Mouse (Mus musculus): ENCODE measurements around the gene Clic1. TPM values are rescaled to one million over a fixed set of nuclear protein-coding genes. Genes with fewer than 3 reads are reported as not detected.

Gene Clic1
- total and polyA plus RNA-seq, 3 experiments: 114 to 198 (median 160) TPM

- Histone ChIP-seq H3K27me3 (replicated peaks) (no peaks in the 10 kb centered on the region), H3K36me3 (replicated peaks in 1 of 2; ENCODE audit: control insufficient read depth in 1 of 2, insufficient read depth in 1 of 2, low read length in 1 of 2) (peaks cover 39 to 75% of the 10 kb centered on the region in 2 experiments), H3K79me2 (replicated peaks; ENCODE audit: control insufficient read depth, extremely low read depth, insufficient read depth, poor library complexity, severe bottlenecking) (no peaks in the 10 kb centered on the region), H3K27ac (ENCODE audit: insufficient read depth, low read depth) (no peak overlapping the region), H3K9me3 (replicated peaks; ENCODE audit: low read length) (no peaks in the 10 kb centered on the region), H3K4me2 (ENCODE audit: insufficient read depth, low read depth, poor library complexity, severe bottlenecking) (no peak overlapping the region), H3K4me3 (replicated peaks in 1 of 3; ENCODE audit: low read depth in 2 of 3, low read length in 2 of 3, poor library complexity in 1 of 3) (no peak overlapping the region), H3K4me1 (ENCODE audit: control insufficient read depth in 1 of 2, insufficient read depth in 2 of 2) (peaks cover 0 to 11% of the 10 kb centered on the region in 2 experiments; a peak in 2 of 4 replicates), H3K9ac (ENCODE audit: insufficient read depth, low read depth) (no peak overlapping the region)
- dilution Hi-C loops (cut with MboI; ENCODE audit: extremely low pct_ligation_motif_present, extremely low pct_unique_long_range_greater_than_20kb, low sequenced_read_pairs) (no loop called here), in situ Hi-C loops (cut with MboI; ENCODE audit: low pct_ligation_motif_present, low pct_unique_long_range_greater_than_20kb, low sequenced_read_pairs) (loop anchor here (10.0 kb wide), 1 partner anchor 217 kb away; the partner anchor contains the start of genes Atp6v1g2 and Nfkbil1)
- TF ChIP-seq SMC3 (IDR thresholded peaks at IDR 0.05; ENCODE audit: low read depth, low read length) (no peak), EP300 (IDR thresholded peaks at IDR 0.05; ENCODE audit: low read length) (no peak), MYC (IDR thresholded peaks at IDR 0.05; ENCODE audit: low read depth, low read length) (no peak)
- DNase-seq (ENCODE audit: extremely low read depth): no peak
Observed at GRCm38 (mm10) chr17:35017706-35018030, 32.1 kb upstream of the Clic1 start.

- TF ChIP-seq BHLHE40 (IDR thresholded peaks at IDR 0.05; ENCODE audit: low read depth, low read length) (no peak), SMC3 (IDR thresholded peaks at IDR 0.05; ENCODE audit: low read depth, low read length) (no peak), ETS1 (conservative IDR thresholded peaks at IDR 0.05; ENCODE audit: low read depth, low read length) (no peak)
- dilution Hi-C loops (cut with MboI; ENCODE audit: extremely low pct_ligation_motif_present, extremely low pct_unique_long_range_greater_than_20kb, low sequenced_read_pairs) (no loop called here), in situ Hi-C loops (cut with MboI; ENCODE audit: low pct_ligation_motif_present, low pct_unique_long_range_greater_than_20kb, low sequenced_read_pairs) (loop anchor here (10.0 kb wide), 1 partner anchor 217 kb away; the partner anchor contains the start of genes Atp6v1g2 and Nfkbil1)
- Histone ChIP-seq H3K27ac (ENCODE audit: insufficient read depth, low read depth) (no peak overlapping the region), H3K4me2 (ENCODE audit: insufficient read depth, low read depth, poor library complexity, severe bottlenecking) (no peak overlapping the region), H3K9ac (ENCODE audit: insufficient read depth, low read depth) (no peak overlapping the region), H3K4me1 (ENCODE audit: control insufficient read depth in 1 of 2, insufficient read depth in 2 of 2) (peaks cover 0 to 12% of the 10 kb centered on the region in 2 experiments; a peak in 2 of 4 replicates), H3K9me3 (replicated peaks; ENCODE audit: low read length) (no peaks in the 10 kb centered on the region), H3K4me3 (replicated peaks in 1 of 3; ENCODE audit: low read depth in 2 of 3, low read length in 2 of 3, poor library complexity in 1 of 3) (no peak overlapping the region), H3K79me2 (replicated peaks; ENCODE audit: control insufficient read depth, extremely low read depth, insufficient read depth, poor library complexity, severe bottlenecking) (no peaks in the 10 kb centered on the region), H3K27me3 (replicated peaks) (no peaks in the 10 kb centered on the region), H3K36me3 (replicated peaks in 1 of 2; ENCODE audit: control insufficient read depth in 1 of 2, insufficient read depth in 1 of 2, low read length in 1 of 2) (peaks cover 34 to 74% of the 10 kb centered on the region in 2 experiments)
- DNase-seq (ENCODE audit: extremely low read depth): no peak
Observed at GRCm38 (mm10) chr17:35018171-35018570, 31.6 kb upstream of the Clic1 start.

- no peak for DNase-seq (ENCODE audit: extremely low read depth)
- no peak overlapping the region for H3K4me3 ChIP-seq (replicated peaks in 1 of 3; ENCODE audit: low read depth in 2 of 3, low read length in 2 of 3, poor library complexity in 1 of 3)
- H3K27ac ChIP-seq (ENCODE audit: insufficient read depth, low read depth): no peak overlapping the region
- no peaks in the 10 kb centered on the region for H3K79me2 ChIP-seq (replicated peaks; ENCODE audit: control insufficient read depth, extremely low read depth, insufficient read depth, poor library complexity, severe bottlenecking)
- peaks cover 17 to 73% of the 10 kb centered on the region in 2 experiments for H3K36me3 ChIP-seq (replicated peaks in 1 of 2; ENCODE audit: control insufficient read depth in 1 of 2, insufficient read depth in 1 of 2, low read length in 1 of 2)
- no peaks in the 10 kb centered on the region for H3K27me3 ChIP-seq (replicated peaks)
- no peak overlapping the region for H3K4me2 ChIP-seq (ENCODE audit: insufficient read depth, low read depth, poor library complexity, severe bottlenecking)
- no peak for TF ChIP-seq MAZ (IDR thresholded peaks at IDR 0.05; ENCODE audit: low read depth, low read length)
- TF ChIP-seq ZKSCAN1 (IDR thresholded peaks at IDR 0.05; ENCODE audit: borderline replicate concordance, low read depth, low read length): no peak
- no peak for TF ChIP-seq RCOR1 (conservative IDR thresholded peaks at IDR 0.05; ENCODE audit: low read depth, low read length)
- no peak for TF ChIP-seq PAX5 (IDR thresholded peaks at IDR 0.05; ENCODE audit: low read length)
- TF ChIP-seq EP300 (IDR thresholded peaks at IDR 0.05; ENCODE audit: low read length): no peak
- no peak for TF ChIP-seq POLR2AphosphoS2 (IDR thresholded peaks at IDR 0.05; ENCODE audit: low read depth, low read length)
- no peak for TF ChIP-seq UBTF (IDR thresholded peaks at IDR 0.05; ENCODE audit: low read depth, low read length)
- no peak for TF ChIP-seq MYC (IDR thresholded peaks at IDR 0.05; ENCODE audit: low read depth, low read length)
- TF ChIP-seq KAT2A (IDR thresholded peaks at IDR 0.05; ENCODE audit: insufficient replicate concordance, low read length): no peak
- TF ChIP-seq IRF4 (IDR thresholded peaks at IDR 0.05; ENCODE audit: low read depth, low read length): no peak
- no peak overlapping the region for H3K9ac ChIP-seq (ENCODE audit: insufficient read depth, low read depth)
- dilution Hi-C loops (cut with MboI; ENCODE audit: extremely low pct_ligation_motif_present, extremely low pct_unique_long_range_greater_than_20kb, low sequenced_read_pairs): no loop called here
- H3K4me1 ChIP-seq (ENCODE audit: control insufficient read depth in 1 of 2, insufficient read depth in 2 of 2): peaks cover 4 to 29% of the 10 kb centered on the region in 2 experiments
- no peaks in the 10 kb centered on the region for H3K9me3 ChIP-seq (replicated peaks; ENCODE audit: low read length)
- in situ Hi-C loops (cut with MboI; ENCODE audit: low pct_ligation_motif_present, low pct_unique_long_range_greater_than_20kb, low sequenced_read_pairs): loop anchor here (5.0 to 10.0 kb wide), 3 partner anchors 47 to 215 kb away; partner anchors contain the start of genes Atp6v1g2, Ly6g5b, Ly6g6c and Mpig6b
Observed at GRCm38 (mm10) chr17:35019894-35020293, 29.9 kb upstream of the Clic1 start.
